Mouse (Mus musculus) lung, adult 2 months (tissue): ENCODE results near the gene Phactr1.

Source experiments
- CTCF ChIP-seq: fragments of 200-500 bp; IDR thresholded peaks from 2 replicates; pipeline ENCODE4 v1.5.1; 2011; ENCODE audit warnings: mild to moderate bottlenecking, low read length, control low read depth; ENCODE audit not compliant: insufficient read depth
- POLR2A ChIP-seq: fragments of 200-500 bp; IDR thresholded peaks from 2 replicates; pipeline ENCODE4 v1.6.1; 2011; ENCODE audit warnings: low read depth, mild to moderate bottlenecking, control low read depth, low read length, borderline replicate concordance; ENCODE audit errors: extremely low read depth

- TF ChIP-seq CTCF (no peak), POLR2A (no peak)
Observed at GRCm38 (mm10) chr13:42823875-42824274, 143.5 kb downstream of the Phactr1 start.
